Mouse (Mus musculus): ENCODE measurements around the gene Uhrf1bp1.
"Not testable (repeated sequence)": the region's sequence is repeated elsewhere in the genome, so short reads cannot be mapped to it uniquely, and the experiment has no call there.

The Uhrf1bp1 gene

GRCm38 (mm10) chr17:27856265-27856797 lies at the start of gene Uhrf1bp1:
Uhrf1bp1 (plus strand) TSS chr17:27856441.
- DNase-seq: peak; percentile 92

GRCm38 (mm10) chr17:27807542-27808078 lies 48.6 kb upstream of the Uhrf1bp1 start:
- DNase-seq: no peak

DNA sequence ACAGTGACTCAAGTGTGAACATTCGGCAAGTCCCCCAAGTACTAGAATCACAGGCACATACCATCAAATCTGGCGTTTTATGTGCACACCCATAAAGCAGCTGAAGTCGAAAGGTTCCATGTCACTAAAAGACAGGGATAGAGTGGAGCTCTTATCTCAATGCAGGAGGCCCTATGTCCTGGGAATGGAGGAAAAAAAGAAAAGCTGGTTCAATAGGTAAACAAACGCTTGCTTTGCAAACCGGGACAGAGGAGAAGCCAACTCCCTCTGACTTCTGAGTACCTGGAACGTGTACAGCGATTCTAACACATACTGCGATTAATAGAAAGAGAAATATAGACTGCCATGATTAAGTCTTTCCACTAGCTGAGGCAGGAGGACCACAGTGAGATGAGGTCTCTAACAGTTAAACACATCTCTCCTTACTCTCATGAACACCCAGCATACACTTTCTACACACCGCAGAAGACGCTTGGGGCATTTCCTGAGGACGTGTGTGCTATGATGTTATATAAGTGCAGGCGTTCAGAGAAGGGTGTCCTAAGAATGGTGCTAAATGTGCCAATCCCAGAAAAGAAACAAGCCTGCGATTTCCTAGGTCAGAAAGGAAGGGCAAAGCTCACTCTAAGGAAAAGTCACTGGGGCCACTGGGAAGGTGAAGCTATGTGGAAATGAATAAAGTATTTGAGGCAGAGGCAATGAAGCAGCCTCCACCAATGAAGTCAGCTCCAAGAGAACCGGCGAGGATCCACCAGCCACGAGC lies 45.5 kb upstream of the Uhrf1bp1 start:
- no peak for DNase-seq

DNA sequence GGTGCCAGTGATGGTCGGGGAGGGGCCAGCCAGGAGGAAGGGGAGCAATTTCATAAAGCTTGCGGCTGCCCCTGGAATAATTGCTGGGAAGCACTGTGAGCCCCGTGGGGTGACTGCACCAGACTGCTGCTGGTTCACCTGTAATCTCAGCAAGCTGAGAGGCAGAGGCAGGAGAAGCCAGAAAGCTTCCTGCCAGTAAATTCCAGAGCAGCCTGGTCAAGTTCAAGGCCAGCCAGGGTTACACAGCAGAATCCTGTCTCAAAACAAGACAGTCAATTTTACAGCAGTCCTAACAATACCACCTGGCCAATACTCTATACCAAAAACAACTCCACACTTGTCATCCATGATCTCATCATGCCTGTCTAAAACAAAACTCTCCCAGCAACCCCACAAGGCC lies 44.3 kb upstream of the Uhrf1bp1 start:
- no peak for DNase-seq

DNA sequence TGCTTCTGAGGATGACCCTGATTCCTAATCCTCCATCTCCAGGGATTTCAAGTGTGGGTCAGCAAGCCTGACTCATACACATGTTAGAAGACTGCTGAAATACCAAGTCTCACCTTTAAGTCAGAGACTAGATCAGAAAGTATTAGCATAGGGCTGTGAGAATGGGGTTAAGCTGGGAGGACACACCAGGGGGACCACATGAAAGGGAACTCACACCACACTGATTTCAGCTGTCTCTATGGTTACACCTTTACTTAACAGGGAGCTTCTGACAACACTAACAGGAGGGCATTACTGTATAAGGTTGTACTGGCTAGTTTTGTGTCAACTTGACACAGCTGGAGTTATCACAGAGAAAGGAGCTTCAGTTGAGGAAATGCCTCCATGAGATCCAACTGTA lies 41.6 kb upstream of the Uhrf1bp1 start:
- no peak for DNase-seq

GRCm38 (mm10) chr17:27819011-27819410 lies 37.2 kb upstream of the Uhrf1bp1 start:
- DNase-seq: no peak

GRCm38 (mm10) chr17:27819521-27819970 lies 36.7 kb upstream of the Uhrf1bp1 start:
- peak; percentile 34 for DNase-seq

DNA sequence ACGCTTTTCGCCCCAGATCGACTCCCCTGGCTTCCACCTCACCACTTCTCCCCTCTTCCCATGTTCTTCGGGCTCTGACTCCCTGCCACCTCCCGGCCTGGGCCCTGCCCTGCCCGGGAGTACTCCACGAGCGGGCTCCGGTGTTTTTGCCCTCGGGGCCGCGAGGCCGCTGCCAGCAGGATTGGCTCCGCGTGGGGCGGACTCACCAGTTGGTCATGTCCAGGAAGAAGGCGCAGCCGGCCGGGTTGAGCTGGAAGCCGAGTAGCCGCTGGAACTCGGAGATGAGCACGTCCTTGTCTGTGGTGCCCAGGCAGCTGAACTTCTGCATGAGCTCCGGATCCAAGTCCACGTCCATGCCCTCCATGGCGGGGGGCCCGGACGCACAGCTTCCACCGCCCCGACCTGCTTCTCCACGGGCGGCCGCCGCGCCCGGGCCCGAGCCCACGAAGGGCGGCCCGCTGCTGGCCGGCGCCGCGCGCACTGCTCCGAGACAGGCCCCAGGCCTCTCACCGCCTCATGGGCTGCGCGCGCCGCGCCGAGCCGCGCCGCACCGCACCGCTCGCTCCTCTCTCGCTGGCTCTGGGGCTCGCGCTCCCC lies 36.2 kb upstream of the Uhrf1bp1 start:
- DNase-seq: peak; percentile 72

DNA sequence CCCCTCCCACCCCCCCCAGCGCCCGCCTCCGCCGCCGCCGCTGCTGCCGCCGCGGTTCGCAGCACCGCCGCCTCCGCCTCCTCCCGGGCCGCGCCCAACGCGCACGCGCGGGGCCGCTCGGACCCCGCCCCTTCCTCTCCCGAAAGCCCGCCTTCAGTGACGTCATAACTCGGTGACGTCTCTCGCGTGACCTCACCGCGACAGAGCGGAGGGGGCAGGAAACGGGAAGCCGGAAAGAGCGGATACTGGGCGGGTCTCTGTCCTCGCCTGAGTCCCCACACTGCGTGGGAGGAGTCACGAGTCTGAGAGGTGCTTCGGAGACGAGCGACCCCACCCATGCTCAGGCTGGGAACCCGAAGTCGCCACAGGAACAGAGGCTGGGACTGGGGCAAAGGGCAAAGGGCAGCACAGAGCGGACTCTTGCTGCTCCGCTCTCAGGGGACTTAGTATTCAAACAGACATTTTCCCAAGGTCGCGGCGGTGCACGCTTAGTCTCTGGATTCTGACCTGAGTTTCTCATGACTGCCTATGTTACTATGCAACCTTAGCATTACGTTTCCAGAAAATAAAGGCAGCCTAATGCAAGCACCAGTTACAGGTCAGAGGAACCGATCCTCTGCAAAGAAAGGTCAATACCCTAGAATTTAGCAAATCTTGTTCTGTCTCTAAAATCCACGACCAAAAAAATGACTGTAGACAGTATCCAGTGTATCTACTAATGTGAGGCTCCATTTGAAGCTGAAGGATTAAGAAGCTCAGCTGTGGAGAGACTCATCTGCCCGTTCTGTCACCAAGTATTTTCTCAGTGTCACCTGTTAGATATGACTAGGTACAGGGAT lies 35.5 kb upstream of the Uhrf1bp1 start, which contains the start of gene D17Wsu92e:
D17Wsu92e (minus strand) TSS at position 81 of the 839 bp plus-strand sequence.
- DNase-seq: peak; percentile 99

- DNase-seq: peak; percentile 74
Measured at GRCm38 (mm10) chr17:27821407-27822338, 34.6 kb upstream of the Uhrf1bp1 start.

- no peak for DNase-seq
Measured at GRCm38 (mm10) chr17:27823142-27823905, 32.9 kb upstream of the Uhrf1bp1 start.

DNA sequence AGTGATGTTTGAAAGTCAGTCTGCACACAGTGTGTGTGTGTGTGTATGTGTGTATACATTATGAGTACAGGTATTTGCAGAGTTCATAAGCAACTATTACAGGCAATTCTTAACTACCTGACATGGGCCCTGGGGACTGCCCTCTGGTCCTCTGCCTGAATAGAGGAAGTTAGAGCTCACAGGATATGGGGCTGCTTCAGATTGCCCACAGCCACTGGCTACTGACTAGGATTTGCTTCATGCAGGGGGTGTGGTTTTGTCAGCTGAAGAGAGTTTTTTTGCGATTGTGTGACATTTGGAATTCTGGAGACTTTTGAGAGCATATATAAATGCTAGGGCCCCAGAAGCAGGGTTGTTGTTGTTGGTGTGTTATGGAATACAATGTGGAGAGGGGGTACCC lies 31.3 kb upstream of the Uhrf1bp1 start:
- no peak for DNase-seq

DNA sequence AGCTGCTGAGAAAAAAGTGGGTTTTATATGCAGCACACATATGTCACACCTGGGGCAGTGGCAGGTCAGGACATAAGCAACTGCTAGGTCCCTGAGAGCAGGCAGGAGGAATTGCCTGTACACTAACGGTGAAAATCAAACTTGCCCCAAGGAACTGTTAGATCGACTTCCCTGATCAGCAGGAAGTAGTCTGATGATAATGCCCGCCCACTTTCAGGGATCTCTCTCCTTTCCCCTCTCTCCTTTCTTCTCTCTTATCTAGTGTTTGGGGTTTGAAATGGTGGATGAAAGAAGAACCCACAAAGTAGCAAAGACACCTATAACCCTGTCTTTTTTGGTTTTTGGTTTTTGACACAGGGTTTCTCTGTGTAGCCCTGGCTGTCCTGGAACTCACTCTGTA lies 30.7 kb upstream of the Uhrf1bp1 start:
- DNase-seq: no peak

DNA sequence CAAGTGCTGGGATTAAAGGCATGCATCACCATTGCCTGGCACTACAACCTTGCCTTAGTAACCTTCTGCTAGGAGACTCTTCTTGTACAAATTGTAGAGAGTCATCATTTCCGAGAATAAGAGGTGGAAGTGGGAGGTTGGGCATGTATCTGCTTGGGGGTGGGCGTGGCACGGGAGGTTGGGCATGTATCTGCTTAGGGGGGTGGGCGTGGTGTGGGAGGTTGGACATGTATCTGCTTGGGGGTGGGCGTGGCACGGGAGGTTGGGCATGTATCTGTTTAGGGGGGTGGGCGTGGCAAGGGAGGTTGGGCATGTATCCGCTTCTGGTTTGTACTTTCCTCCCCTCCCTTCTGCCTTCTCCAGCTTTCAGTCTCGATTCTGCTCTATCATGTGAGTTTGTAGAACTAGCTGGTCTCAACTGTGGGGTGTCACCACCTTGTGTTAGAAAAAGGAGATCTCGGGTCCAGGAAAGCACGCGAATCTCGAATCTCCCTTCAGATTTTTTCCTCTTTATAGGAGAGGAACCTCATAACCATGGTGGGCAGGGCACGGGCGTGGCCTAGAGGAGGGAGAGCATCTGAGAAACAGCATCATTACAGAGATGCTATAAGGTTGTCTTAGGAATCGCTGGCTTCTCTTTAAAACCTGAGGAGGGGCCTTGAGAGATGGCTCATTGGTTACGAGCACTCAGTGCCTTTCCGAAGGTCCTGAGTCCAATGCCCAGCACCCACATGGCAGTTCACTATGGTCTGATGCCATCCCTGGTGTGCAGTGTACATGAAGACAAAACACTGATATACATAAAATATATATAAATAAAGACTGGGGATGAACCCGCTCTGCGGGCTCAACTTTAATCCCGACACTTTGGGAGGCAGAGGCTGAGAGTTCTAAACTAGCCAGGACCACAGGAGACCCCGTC lies 30.0 kb upstream of the Uhrf1bp1 start:
- peak; percentile 85 for DNase-seq

DNA sequence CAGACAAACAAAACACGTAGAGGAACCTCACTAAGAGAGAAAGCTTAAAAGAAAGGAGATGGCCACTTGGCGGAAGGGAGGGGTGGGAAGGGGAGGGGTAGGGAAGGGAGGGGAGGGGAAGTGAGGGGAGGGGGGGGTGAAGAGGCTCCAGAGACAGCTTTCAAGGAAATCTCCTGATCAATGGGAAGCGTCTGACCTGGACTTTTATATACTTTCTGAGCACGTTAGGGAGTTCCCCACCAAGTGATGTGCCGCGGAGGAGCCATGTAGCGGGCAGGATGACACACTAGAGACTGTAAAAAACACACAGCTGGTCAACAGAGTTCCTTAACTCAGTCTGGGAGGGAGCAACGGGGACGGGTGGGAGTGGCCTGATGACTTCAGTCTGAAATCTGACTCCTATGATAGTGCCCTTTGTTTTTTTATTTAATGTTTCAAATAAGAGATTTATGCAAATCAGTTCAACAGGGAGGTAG lies 29.3 kb upstream of the Uhrf1bp1 start:
- DNase-seq: peak; percentile 62

DNA sequence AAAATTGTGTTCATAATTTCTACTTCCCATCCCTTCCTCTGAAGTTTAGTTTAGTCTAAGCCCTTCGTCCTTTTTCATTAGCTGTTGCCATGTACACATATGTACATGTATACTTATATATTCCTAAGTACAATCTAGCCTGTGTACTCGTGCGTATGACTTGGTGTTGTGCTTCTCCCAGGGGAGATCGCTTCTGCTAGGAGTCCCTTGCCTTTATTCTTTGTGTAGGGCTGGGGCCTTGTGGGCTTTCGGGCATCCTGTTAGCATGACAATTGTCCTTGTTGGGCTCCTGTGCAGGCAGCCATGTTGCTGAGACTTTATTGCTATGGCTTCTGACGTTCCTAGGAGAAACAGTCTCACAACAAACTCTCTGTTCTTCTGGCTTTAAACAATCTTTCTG lies 28.7 kb upstream of the Uhrf1bp1 start:
- no peak for DNase-seq

- no peak for DNase-seq
Measured at GRCm38 (mm10) chr17:27830411-27830810, 25.8 kb upstream of the Uhrf1bp1 start.

GRCm38 (mm10) chr17:27837850-27838249 lies 18.4 kb upstream of the Uhrf1bp1 start, which contains the start of gene Snrpc:
Snrpc (plus strand) TSS chr17:27838150.
- DNase-seq: not testable (repeated sequence)

- peak; percentile 97 for DNase-seq
Measured at GRCm38 (mm10) chr17:27839469-27840252, 16.6 kb upstream of the Uhrf1bp1 start.
